Mouse (Mus musculus) lung, postnatal 0 days (tissue): Measurements from ENCODE around the gene Mad1l1.

ENCODE experiments used
- CTCF ChIP-seq: IDR thresholded peaks from 2 replicates; pipeline ENCODE4 v1.5.1; 2016; ENCODE audit warnings: antibody characterized with exemption, mild to moderate bottlenecking
- EP300 ChIP-seq: IDR thresholded peaks from 2 replicates; pipeline ENCODE4 v1.6.1; 2016; ENCODE audit warnings: antibody characterized with exemption, mild to moderate bottlenecking, control low read depth

- TF ChIP-seq CTCF, result no peak
- TF ChIP-seq EP300, result no peak
Observed at GRCm38 (mm10) chr5:139979371-139979770, 342.0 kb downstream of the Mad1l1 start.
